Mouse (Mus musculus): Measurements from ENCODE around the gene Dnali1.

Gene Dnali1

DNA sequence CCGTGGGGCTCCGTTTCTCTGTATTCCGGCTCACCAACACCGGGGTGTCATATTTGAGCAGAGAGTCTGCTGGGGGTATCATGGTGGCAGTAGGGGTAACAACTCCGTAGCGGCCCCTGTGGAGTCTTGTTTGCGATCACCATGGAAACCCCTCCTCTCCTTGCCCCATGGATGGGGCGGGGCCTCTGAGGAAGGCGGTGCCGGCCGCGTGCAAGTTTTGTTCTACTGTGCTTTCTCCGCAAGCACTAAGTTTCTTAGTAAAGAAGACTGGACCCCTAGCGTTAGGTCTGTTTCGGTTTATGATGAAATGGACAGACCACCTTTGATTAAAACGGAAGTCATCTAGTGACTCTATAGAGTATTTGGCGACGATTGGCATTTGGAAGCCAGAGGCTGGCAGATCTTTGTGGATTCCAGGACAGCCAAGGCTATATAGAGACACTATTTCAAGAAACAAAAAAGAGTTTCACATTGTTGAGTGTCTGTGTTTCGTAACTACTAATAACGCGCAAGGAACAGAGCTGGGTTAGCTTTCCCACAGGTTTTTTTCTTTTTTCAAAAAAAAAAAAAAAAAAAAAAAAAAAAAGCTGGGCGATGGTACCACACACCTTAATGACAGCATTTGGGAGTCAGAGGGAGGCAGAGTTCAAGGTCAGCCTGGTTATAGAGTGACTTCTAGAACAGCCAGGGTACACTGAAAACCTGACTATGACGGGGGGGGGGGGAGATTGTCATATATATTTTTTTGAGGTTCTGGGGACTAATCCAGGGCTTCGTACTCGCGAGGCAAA lies at the start of gene Dnali1:
Dnali1 (minus strand) TSS at position 187 of the 791 bp plus-strand sequence.
- peak; percentile 43 to 53 for DNase-seq

GRCm38 (mm10) chr4:125115081-125115480 lies 49.6 kb upstream of the Dnali1 start:
- DNase-seq, result no peak

DNA sequence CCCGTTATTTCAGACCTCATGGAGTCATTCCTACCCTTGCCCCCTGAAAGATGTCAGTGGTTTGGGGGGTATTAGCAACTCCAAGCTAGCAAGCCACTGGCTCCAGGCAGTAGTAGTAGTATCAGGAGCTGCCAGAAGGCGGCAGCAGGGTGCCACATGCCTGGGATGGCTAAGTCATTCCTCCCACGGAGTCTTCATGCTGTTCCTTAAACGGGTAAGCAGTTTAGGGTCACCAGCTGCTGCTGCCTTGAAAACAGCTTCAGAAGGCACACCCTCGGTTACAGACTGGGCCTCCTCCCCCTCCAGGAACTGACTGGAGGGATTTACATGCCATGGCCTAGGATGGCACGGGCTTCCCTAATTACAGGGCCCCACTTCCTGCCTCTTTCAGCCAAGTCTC lies 49.1 kb upstream of the Dnali1 start:
- DNase-seq, result peak; percentile 65 to 66

DNA sequence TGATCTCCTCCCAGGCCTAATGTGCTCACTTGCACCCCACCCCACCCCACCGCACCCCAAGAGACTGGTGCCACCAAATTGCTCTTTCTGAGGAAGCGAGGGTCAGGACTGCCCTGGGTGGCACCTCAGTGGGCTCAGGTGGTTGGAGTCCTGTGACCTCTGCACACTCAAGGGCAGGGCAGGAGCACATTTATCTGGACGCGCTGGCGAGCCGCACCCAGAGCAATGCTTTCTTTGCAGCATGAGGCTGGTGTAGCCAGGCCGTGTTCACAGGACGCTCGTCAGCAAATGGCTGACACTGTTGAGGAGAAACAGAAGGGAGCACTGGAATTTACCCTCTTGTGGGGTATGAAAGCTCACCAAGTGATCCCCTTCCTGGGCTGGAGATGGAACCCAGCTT lies 39.9 kb upstream of the Dnali1 start:
- no peak for DNase-seq

GRCm38 (mm10) chr4:125101334-125101733 lies 35.8 kb upstream of the Dnali1 start:
- no peak for DNase-seq

DNA sequence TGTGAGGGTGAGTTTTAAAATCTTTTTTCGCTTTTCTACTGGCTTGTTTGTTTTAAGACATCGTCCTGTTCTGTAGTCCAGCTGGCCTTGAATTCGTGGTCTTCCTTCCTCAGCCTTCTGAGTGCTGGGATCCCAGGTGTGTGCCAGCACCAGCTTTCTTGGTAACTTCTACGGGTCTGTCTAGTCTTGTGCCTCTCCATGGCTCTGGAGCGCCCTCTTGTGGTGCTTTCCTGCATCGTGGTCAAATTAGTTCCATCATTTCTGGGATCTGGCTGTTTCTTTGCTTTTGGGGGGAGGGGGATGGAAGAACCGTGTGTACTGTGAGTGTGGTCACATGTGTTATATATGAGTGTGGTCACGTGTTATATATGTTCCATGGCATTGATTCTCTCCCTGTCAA lies 34.0 kb upstream of the Dnali1 start:
- DNase-seq, result peak; percentile 46 to 56

- no peak for DNase-seq
Observed at GRCm38 (mm10) chr4:125097412-125097811, 31.9 kb upstream of the Dnali1 start.

DNA sequence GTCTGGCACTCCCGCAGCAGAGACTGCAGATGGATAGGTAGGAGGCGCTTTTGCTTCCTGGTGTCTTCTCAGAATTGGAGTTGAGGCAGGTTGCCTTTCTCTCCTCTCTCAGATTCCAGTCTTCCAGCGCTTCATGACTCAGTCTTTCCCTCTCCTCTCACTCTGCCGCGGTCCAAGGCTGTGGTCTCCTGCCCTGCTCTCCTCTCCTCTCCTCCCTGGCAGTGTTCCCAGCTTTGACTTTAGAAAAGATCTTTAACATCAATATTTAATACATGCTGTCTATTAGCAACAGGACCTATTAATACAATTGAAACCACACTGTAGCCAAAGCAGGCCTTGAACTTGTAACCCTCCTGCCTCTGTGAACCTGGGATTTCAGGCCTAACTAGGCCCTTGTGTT lies 30.6 kb upstream of the Dnali1 start:
- no peak for DNase-seq

- DNase-seq, result no peak
Observed at GRCm38 (mm10) chr4:125093031-125093430, 27.5 kb upstream of the Dnali1 start.

GRCm38 (mm10) chr4:125085346-125085841 lies 19.9 kb upstream of the Dnali1 start:
- DNase-seq, result peak in 1 of 2 experiments; percentile 55

- DNase-seq, result peak; percentile 78 to 80
Observed at GRCm38 (mm10) chr4:125084403-125085345, 19.2 kb upstream of the Dnali1 start, which contains the start of gene Meaf6. Gene Meaf6 (plus strand): TSS chr4:125085134.

DNA sequence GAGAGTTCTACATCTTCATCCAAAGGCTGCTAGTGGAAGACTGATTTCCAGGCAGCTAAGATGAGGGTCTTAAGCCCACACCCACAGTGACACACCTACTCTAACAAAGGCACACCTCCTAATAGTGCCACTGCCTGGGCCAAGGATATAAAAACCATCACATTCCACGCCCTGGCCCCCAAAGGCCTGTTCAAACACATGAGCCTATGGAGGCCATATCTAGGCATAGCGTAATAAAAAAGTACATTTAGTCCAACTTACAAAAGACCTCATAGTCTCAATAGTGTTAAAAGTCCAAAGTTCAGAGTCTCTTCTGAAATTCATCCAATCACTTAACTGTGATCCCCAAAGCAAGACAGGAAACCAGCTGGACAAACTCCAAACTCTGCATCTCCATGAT lies 13.2 kb upstream of the Dnali1 start:
- no peak for DNase-seq

GRCm38 (mm10) chr4:125077700-125078099 lies 12.2 kb upstream of the Dnali1 start:
- DNase-seq, result no peak

DNA sequence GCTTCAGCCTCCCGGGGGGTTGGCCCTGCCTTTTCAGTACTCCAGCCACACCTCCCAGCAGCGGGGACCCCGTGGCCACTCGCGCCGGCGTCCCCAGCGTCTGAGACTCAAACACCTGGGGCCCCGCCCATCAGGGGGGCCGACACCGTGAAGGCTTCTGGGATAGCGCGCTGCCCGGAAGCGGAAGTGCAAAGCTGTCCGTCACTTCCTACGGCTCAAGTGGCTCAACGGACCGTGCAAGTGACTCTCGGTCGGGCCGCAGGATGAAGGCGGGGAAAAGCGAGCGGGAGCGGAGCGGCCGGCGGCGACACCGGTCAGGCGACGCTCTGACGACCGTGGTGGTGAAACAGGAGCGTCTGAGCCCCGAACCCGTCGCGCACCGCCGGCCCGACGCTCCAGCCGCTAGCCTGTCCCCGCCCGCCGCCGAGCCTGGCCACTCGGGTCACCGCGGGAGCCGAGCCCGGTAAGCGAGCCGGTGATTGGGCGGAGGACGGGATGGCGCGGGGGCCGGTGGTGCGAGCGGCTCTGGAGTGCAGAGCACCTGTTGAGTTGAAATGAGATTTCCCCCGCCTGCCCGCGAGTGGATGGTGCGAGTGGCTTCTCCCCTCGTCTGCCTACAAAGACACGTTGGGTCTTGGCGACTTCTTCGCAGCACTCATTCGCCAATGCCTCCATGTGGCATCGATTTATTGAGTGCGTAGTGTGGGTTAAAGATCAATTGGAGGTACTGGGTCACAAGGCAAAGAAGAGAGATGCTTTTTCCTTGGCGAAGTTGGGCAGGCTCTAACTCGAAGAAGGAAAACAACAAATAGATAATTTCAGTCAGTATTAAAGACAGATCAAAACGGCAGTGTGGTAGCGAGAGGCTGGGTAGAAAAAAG lies 1.2 kb upstream of the Dnali1 start, which contains the start of gene Snip1:
Snip1 (plus strand) TSS at position 183 of the 881 bp plus-strand sequence.
- DNase-seq, result peak; percentile 87 to 88

- DNase-seq, result no peak
Observed at GRCm38 (mm10) chr4:125063829-125064228, 1.7 kb downstream of the Dnali1 start.

GRCm38 (mm10) chr4:125059025-125059424 lies 6.5 kb downstream of the Dnali1 start:
- DNase-seq, result no peak

DNA sequence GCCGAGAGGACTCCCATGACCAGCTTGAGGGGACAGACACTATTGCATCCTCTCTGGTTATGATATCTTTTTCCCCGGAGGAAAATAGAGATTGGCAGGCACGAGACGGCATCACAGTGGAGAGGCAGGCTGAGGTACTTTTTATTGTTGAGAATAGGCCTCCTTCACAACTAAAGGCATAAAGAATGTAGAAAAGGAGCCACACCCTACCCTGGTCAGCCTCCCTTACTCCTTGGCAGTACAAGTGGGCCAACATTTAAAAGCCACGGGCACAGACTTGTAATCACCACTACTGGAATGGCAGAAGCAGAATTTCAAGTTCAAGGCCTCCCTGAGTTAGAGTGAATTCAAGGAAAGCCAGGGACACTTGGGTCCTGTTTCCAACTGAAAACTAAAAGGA lies 7.5 kb downstream of the Dnali1 start:
- no peak for DNase-seq

GRCm38 (mm10) chr4:125057273-125057672 lies 8.2 kb downstream of the Dnali1 start:
- no peak for DNase-seq

DNA sequence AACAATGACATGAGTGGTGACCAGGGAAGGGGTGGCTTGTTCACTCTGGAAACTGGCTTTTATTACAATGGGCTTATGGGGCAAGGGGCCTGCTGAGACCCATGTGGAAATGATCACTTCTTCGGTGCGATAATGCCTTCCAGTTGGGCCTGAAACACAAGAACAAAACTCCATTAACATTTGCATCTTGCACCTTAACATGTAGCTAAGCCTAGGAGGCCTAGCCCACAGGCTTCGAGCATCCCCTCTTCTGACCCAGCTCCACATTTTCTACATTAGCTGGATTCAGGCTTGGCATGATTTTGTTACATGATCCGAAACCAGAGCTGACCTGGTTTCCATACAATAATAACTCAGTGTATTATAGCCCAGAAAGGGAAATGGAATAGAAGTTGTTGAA lies 9.0 kb downstream of the Dnali1 start:
- DNase-seq, result no peak

DNA sequence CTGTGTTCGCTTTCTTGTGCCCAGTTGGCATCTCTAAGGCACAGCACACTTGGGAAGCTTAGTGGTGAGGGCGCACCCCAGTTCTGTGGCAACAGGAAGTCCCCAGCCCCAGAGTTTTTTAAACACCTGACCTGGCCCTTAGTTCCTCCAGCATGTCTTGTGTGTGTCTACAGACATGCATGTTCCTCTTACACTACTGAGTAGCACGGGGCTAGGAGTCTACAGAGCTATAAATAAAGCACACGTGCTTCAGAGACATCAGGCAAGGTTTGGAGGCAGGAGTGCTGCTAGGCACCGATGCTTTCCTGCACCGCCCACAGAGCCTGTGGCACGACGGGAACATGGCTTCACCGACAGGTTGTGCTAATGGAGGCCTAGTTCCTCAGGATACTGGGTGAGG lies 10.1 kb downstream of the Dnali1 start:
- no peak for DNase-seq

- no peak for DNase-seq
Observed at GRCm38 (mm10) chr4:125044454-125044853, 21.0 kb downstream of the Dnali1 start.

DNA sequence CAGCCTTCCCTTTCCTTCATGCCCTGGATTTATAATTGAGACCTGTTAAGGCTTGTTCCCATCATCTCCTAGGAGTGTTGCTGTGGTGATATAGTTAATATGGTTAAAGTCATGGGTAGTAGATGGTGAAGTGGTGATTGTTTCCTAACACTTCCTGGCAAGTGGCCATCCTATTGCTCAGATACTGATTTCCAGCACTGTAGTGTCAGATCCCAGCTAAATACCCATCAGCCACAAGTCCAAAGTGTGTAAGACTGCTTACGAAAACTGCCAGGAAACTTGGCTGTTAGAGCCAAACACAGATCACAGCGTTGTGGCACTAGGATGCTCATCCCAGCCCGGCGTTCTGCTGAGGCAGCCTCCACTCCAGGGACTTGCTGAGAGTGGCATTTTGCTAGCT lies 31.2 kb downstream of the Dnali1 start:
- DNase-seq, result no peak

Data from thymus, adult 18-20 months (tissue).